Mouse (Mus musculus) hindbrain, embryonic 11.5 days (tissue): ENCODE results near the gene Dbi. TPM values are rescaled to one million over a fixed set of nuclear protein-coding genes. Genes with fewer than 3 reads are reported as not detected.

Source experiments
- ATAC-seq: fragments of 200-750 bp; cut with Nextera tagmentation; 2 replicates; pipeline ENCODE4 v1.8.0; 2017; ENCODE audit warnings: mild to moderate bottlenecking, moderate TSS enrichment, moderate library complexity; ENCODE audit not compliant: low FRiP score
- DNase-seq: peaks from one replicate; pipeline ENCODE4 v3.0.0-alpha.2; 2015; ENCODE audit warnings: low spot score
- H3K27ac ChIP-seq: fragments of 300-500 bp; sonication (generic); 2 replicates; pipeline ENCODE4 v1.5.1; 2014; ENCODE audit warnings: mild to moderate bottlenecking, low read depth, low read length
- H3K27me3 ChIP-seq: fragments of 300-500 bp; sonication (generic); 2 replicates; pipeline ENCODE4 v1.6.1; 2014; ENCODE audit warnings: mild to moderate bottlenecking, low read length, moderate library complexity, mixed read lengths; ENCODE audit not compliant: control insufficient read depth, insufficient read depth
- H3K36me3 ChIP-seq: fragments of 300-500 bp; sonication (generic); 2 replicates; pipeline ENCODE4 v1.6.1; 2014; ENCODE audit warnings: mild to moderate bottlenecking, low read length, moderate library complexity, mixed read lengths; ENCODE audit not compliant: control insufficient read depth, insufficient read depth
- H3K4me1 ChIP-seq: fragments of 300-500 bp; sonication (generic); replicated peaks from 2 replicates; pipeline ENCODE4 v1.6.1; 2014; ENCODE audit warnings: low read length, mixed read lengths; ENCODE audit not compliant: control insufficient read depth, insufficient read depth
- H3K4me2 ChIP-seq: fragments of 300-500 bp; sonication (generic); replicated peaks from 2 replicates; pipeline ENCODE4 v1.6.1; 2014; ENCODE audit warnings: mild to moderate bottlenecking, low read depth, low read length
- H3K4me3 ChIP-seq: fragments of 300-500 bp; sonication (generic); 2 replicates; pipeline ENCODE4 v1.5.1; 2014; ENCODE audit warnings: low read depth, low read length
- H3K9ac ChIP-seq: fragments of 300-500 bp; sonication (generic); 2 replicates; pipeline ENCODE4 v1.6.1; 2014; ENCODE audit warnings: low read depth, low read length
- H3K9me3 ChIP-seq: fragments of 300-500 bp; sonication (generic); 2 replicates; pipeline ENCODE4 v1.6.1; 2016; ENCODE audit warnings: low read length; ENCODE audit not compliant: control insufficient read depth
- WGBS: fragments of 180-500 bp; shearing (Covaris S2); extraction: QIAGEN DNeasy Blood & Tissue Kit; methylation state at CpG from one replicate; pipeline ENCODE4 v1.1.7; 2014; 5-methylcytosine and 5-hydroxymethylcytosine counted together
- polyA plus RNA-seq: library from polyadenylated mRNA; unstranded; fragments of >200 nt; fragmentation: Nextera tagmentation; extraction: Ambion mirVana; gene quantifications from 2 replicates; pipeline ENCODE4 v1.2.1, GENCODE M21; 2014

Gene Dbi
- polyA plus RNA-seq, 1 experiment from 2014 or later, result 642 TPM

DNA sequence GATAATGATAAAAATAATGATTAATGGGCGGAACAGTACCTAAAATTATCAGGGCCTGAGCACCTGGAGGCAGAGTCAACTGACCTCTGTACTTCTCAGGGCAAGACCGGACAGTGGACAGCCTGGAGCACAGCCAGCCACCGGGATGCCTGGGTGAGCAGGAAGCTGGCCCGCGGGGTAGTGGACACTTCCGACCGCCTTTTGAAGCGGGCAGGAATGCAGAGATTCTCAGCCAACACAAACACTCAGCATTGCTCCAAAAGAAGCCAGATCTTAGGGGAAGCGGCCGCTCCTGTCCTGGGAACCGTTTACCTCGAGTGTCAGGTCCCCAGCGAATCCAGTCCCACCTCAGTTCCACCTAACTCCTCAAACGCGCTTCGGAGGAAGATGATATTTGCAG lies 48.0 kb downstream of the Dbi start:
- Histone ChIP-seq H3K4me1 (no peaks in the 10 kb centered on the region), H3K9ac (no peak overlapping the region), H3K4me2 (peak overlapping the region; percentile 87), H3K27ac (no peak overlapping the region), H3K27me3 (peaks cover 13% of the 10 kb centered on the region), H3K9me3 (no peaks in the 10 kb centered on the region), H3K36me3 (no peaks in the 10 kb centered on the region), H3K4me3 (peak overlapping the region; percentile 33; the same call in 1 of the 2 replicates)
- WGBS, result 11% methylated on average over 16 of the region's 16 CpGs
- ATAC-seq (no peak), DNase-seq (peak; percentile 39)

DNA sequence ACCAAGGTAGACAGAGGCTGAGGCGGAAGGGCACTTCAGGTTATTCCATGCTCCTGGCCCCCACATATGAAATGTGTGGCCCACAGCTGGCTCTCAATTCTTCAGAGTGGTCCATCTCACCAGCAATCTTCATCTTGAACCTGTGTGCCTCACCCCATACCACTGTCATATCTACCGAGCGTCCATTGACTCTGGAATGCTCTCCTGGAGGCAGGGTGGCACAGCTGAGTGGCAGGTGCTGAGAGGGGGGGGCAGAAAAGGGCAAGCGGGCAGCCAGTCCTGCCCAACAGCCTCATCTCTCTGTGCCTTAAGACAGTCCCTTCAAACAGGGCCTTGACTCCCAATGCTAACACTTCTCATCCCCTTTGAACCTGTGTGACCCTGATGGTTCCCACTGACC lies 49.7 kb downstream of the Dbi start:
- no peak for ATAC-seq
- 87% methylated on average over 4 of the region's 4 CpGs for WGBS
- H3K9ac ChIP-seq, result no peak overlapping the region
- no peaks in the 10 kb centered on the region for H3K4me1 ChIP-seq
- no peak for DNase-seq
- no peaks in the 10 kb centered on the region for H3K9me3 ChIP-seq
- H3K27me3 ChIP-seq, result peaks cover 13% of the 10 kb centered on the region
- H3K27ac ChIP-seq, result no peak overlapping the region
- H3K4me2 ChIP-seq, result no peak overlapping the region
- no peak overlapping the region for H3K4me3 ChIP-seq
- no peaks in the 10 kb centered on the region for H3K36me3 ChIP-seq

GRCm38 (mm10) chr1:120070168-120070567 lies 50.7 kb downstream of the Dbi start:
- Histone ChIP-seq H3K36me3 (no peaks in the 10 kb centered on the region), H3K4me3 (no peak overlapping the region), H3K9me3 (no peaks in the 10 kb centered on the region), H3K27ac (no peak overlapping the region), H3K27me3 (peaks cover 13% of the 10 kb centered on the region), H3K4me2 (no peak overlapping the region), H3K4me1 (no peaks in the 10 kb centered on the region), H3K9ac (no peak overlapping the region)
- DNase-seq (no peak), ATAC-seq (no peak)
- 67% methylated on average over 6 of the region's 6 CpGs for WGBS

GRCm38 (mm10) chr1:120069120-120069519 lies 51.8 kb downstream of the Dbi start:
- Histone ChIP-seq H3K4me1 (no peaks in the 10 kb centered on the region), H3K36me3 (no peaks in the 10 kb centered on the region), H3K27me3 (peaks cover 10% of the 10 kb centered on the region), H3K9ac (no peak overlapping the region), H3K27ac (no peak overlapping the region), H3K4me3 (no peak overlapping the region), H3K4me2 (no peak overlapping the region), H3K9me3 (no peaks in the 10 kb centered on the region)
- DNase-seq (no peak), ATAC-seq (no peak)
- WGBS, result 77% methylated on average over 5 of the region's 5 CpGs

DNA sequence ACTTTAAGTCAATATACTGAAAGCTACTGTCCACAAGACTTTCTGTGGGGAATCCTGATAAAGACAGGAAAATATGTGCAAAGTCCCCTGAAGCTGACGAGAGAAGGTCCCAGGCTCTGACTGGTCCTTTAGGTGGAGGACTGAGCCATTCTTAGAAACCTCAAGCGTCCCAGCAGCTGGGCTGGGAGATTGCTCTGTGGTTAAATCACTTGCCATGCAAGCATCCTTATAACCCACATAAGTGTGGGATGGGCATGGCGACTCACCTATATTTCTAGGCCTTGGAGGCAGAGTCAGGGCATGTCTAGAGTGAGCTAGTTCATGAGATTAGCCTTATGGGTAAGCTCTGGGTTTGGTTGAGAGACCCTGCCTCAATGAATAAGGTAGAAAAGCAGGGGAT lies 54.3 kb downstream of the Dbi start:
- H3K9ac ChIP-seq, result no peak overlapping the region
- DNase-seq (no peak), ATAC-seq (no peak)
- no peaks in the 10 kb centered on the region for H3K36me3 ChIP-seq
- 87% methylated on average over 3 of the region's 3 CpGs for WGBS
- no peaks in the 10 kb centered on the region for H3K9me3 ChIP-seq
- no peak overlapping the region for H3K27ac ChIP-seq
- no peaks in the 10 kb centered on the region; the same call in 1 of the 2 replicates for H3K27me3 ChIP-seq
- no peak overlapping the region for H3K4me2 ChIP-seq
- no peak overlapping the region for H3K4me3 ChIP-seq
- H3K4me1 ChIP-seq, result no peaks in the 10 kb centered on the region

- Histone ChIP-seq H3K27me3 (no peaks in the 10 kb centered on the region), H3K27ac (no peak overlapping the region), H3K4me2 (no peak overlapping the region), H3K36me3 (no peaks in the 10 kb centered on the region), H3K9me3 (no peaks in the 10 kb centered on the region), H3K4me3 (no peak overlapping the region), H3K4me1 (no peaks in the 10 kb centered on the region), H3K9ac (no peak overlapping the region)
- DNase-seq (no peak), ATAC-seq (no peak)
- 78% methylated on average over 8 of the region's 8 CpGs for WGBS
Observed at GRCm38 (mm10) chr1:120066159-120066558, 54.7 kb downstream of the Dbi start.

DNA sequence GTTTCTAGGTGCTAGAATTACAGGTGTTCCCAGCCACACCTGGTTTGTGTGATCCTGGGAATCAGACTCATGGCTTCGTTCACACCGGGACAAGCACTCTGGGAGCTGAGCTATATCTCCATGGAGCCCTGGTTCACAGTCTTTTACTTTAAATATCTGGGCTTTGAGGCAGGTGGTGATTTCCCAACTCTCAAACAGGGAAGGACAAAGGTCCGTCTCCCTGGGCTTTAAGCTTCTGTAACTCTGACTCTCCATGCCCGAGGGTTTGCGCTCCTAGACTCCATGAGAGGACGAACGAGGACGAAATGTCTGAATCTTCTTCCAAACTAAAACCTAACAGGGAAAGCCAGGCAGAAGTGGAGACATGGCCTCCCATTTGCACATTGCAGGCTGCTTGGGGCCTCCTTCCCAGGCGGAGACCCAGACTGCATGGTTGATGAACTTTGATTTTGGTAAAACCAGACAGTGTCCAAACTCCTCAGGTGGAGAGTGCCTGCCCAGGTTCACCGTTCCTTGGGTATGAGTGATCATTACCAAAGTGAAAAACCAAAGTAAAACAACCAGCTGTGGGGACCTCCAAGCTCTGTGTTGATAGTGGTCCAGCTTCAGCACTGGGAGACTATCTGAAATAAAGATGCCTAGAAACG lies 56.7 kb downstream of the Dbi start:
- Histone ChIP-seq H3K4me3 (no peak overlapping the region), H3K9ac (no peak overlapping the region), H3K36me3 (no peaks in the 10 kb centered on the region), H3K4me1 (no peaks in the 10 kb centered on the region), H3K27ac (no peak overlapping the region), H3K9me3 (no peaks in the 10 kb centered on the region), H3K4me2 (no peak overlapping the region), H3K27me3 (no peaks in the 10 kb centered on the region)
- no peak for ATAC-seq
- DNase-seq, result no peak
- WGBS, result 88% methylated on average over 11 of the region's 11 CpGs

Other genes starting within 250 kb of the Dbi start
- 8.7 and 9.2 TPM in 2 replicates for gene Tmem177, start 207.9 kb downstream of the Dbi start, polyA plus RNA-seq
- gene Cfap221, start 123.8 kb downstream of the Dbi start, polyA plus RNA-seq, result 0.07 and 0.20 TPM in 2 replicates
- gene Sctr, start 114.2 kb downstream of the Dbi start, polyA plus RNA-seq, result 0.31 and 0.73 TPM in 2 replicates
- 8.8 and 10.6 TPM in 2 replicates for gene Tmem37, start 47.0 kb downstream of the Dbi start, polyA plus RNA-seq
- gene 3110009E18Rik, start 109 bp upstream of the Dbi start, polyA plus RNA-seq, result 21.9 and 26.1 TPM in 2 replicates
- 3.4 and 3.8 TPM in 2 replicates for gene Steap3, start 151.6 kb upstream of the Dbi start, polyA plus RNA-seq
- gene C1ql2, start 219.5 kb upstream of the Dbi start, polyA plus RNA-seq, result 0.57 and 1.1 TPM in 2 replicates